Mouse (Mus musculus) kidney, postnatal 25 days (tissue): ENCODE results near the gene Safb.
"Not testable (repeated sequence)": the region's sequence is repeated elsewhere in the genome, so short reads cannot be mapped to it uniquely, and the experiment has no call there.

Source experiments
- DNase-seq, 2 experiments: peaks; one replicate each; pipeline ENCODE4 v3.0.0; 2021; ENCODE audit warnings: mixed read lengths in 2 of 2

Safb gene

GRCm38 (mm10) chr17:56611861-56612564, 27.4 kb downstream of the Safb start:
- peak; percentile 56 to 71 for DNase-seq

GRCm38 (mm10) chr17:56612565-56612939, 27.9 kb downstream of the Safb start:
- DNase-seq: not testable (repeated sequence)

- peak; percentile 97 for DNase-seq
Measured at GRCm38 (mm10) chr17:56613236-56613844, 28.7 kb downstream of the Safb start, which contains the start of gene Rpl36. Gene Rpl36 (plus strand): TSS chr17:56613416.

- not testable (repeated sequence) for DNase-seq
Measured at GRCm38 (mm10) chr17:56613893-56614292, 29.3 kb downstream of the Safb start.

- peak in 1 of 2 experiments; percentile 61 for DNase-seq
Measured at GRCm38 (mm10) chr17:56614391-56615135, 29.9 kb downstream of the Safb start.

- DNase-seq: no peak
Measured at GRCm38 (mm10) chr17:56615136-56615784, 30.6 kb downstream of the Safb start.

- no peak for DNase-seq
Measured at GRCm38 (mm10) chr17:56615792-56616191, 31.2 kb downstream of the Safb start.

- DNase-seq: no peak
Measured at GRCm38 (mm10) chr17:56616725-56617124, 32.1 kb downstream of the Safb start.

GRCm38 (mm10) chr17:56617628-56618027, 33.0 kb downstream of the Safb start:
- DNase-seq: no peak

GRCm38 (mm10) chr17:56625495-56625894, 40.9 kb downstream of the Safb start:
- no peak for DNase-seq

GRCm38 (mm10) chr17:56626260-56626659, 41.6 kb downstream of the Safb start:
- no peak for DNase-seq

GRCm38 (mm10) chr17:56626754-56627470, 42.3 kb downstream of the Safb start, which contains the start of gene Lonp1:
Gene Lonp1 (minus strand): TSS chr17:56626887.
- DNase-seq: peak; percentile 99

GRCm38 (mm10) chr17:56627530-56628277, 43.1 kb downstream of the Safb start, which contains the start of gene Catsperd:
Gene Catsperd (plus strand): TSS chr17:56628143.
- peak; percentile 67 to 88 for DNase-seq

- not testable (repeated sequence) for DNase-seq
Measured at GRCm38 (mm10) chr17:56629800-56630781, 45.5 kb downstream of the Safb start.

GRCm38 (mm10) chr17:56631807-56632206, 47.2 kb downstream of the Safb start:
- no peak for DNase-seq

GRCm38 (mm10) chr17:56634023-56634422, 49.4 kb downstream of the Safb start:
- no peak for DNase-seq

- no peak for DNase-seq
Measured at GRCm38 (mm10) chr17:56643237-56643636, 58.6 kb downstream of the Safb start.

GRCm38 (mm10) chr17:56647546-56647945, 62.9 kb downstream of the Safb start:
- DNase-seq: no peak

- peak; percentile 53 to 80 for DNase-seq
Measured at GRCm38 (mm10) chr17:56651801-56652200, 67.2 kb downstream of the Safb start.

- DNase-seq: no peak
Measured at GRCm38 (mm10) chr17:56654771-56655170, 70.1 kb downstream of the Safb start.
